Mouse (Mus musculus) CH12.LX (cell line): ENCODE measurements around the gene Ccdc152.

ENCODE experiments used
- BHLHE40 ChIP-seq: IDR thresholded peaks from 2 replicates; pipeline ENCODE4 v1.6.1; 2011; ENCODE audit warnings: mild to moderate bottlenecking, low read depth, low read length, improper control_type of control experiment
- POLR2AphosphoS2 ChIP-seq: IDR thresholded peaks from 2 replicates; pipeline ENCODE4 v1.6.1; 2011; ENCODE audit warnings: low read depth, low read length, improper control_type of control experiment
- TCF12 ChIP-seq: IDR thresholded peaks from 2 replicates; pipeline ENCODE4 v1.6.1; 2014; ENCODE audit warnings: low read depth, mild to moderate bottlenecking, inconsistent platforms, low read length, improper control_type of control experiment

DNA sequence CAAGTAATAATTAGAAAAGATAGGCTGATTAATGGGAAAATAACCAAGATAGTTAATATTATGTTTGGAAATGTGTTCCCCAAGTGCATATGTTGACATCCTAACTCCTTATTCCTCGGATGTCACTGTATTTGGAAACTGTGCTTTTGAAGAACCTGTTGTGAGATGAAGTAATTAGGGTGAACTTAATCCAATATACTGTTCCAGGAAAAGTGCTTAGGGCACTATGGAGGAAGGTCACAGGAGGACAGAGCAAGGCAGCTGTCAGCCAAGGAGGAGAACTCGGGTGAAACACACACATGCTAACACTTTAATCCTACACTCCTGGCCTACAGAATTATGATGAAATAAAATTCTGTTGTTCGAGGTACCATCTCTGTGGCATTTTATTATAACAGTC lies 40.4 kb downstream of the Ccdc152 start:
- TF ChIP-seq BHLHE40 (no peak), TCF12 (no peak), POLR2AphosphoS2 (no peak)
